In the genomic region with DNA sequence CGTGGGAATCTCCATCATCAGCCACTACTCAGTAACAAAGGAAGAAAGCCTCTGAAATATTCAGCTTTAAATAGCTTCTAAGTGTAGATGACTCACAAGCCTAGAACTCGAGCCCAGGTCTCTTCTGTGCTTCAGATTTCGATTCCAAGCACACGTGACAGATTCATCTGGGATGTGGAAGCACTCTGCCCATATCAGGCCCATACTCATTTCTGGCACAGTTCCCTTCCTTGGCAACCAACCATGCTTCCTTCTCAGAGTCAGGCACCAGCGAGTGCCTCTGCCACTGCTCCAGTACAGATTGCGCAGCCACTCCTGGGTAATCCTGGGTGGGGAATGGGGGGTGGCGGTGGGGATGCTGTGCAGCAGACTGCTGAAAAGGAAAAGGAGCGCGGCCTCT, we compare ENCODE assay signal across 9 mouse cellular contexts. TPM values are rescaled to one million over a fixed set of nuclear protein-coding genes. Genes with fewer than 3 reads are reported as not detected.
DNase-seq lines count a peak whose midpoint lies in the region; ATAC-seq and TF ChIP-seq lines count a peak whose summit lies in the region.
"Had no signal": no experiment of that assay in that cellular context is flagged by ENCODE, and none has a peak within 500 bp of the region (broad histone marks: within the 10 kb centered on the region; RNA-seq: fewer than 3 reads in every experiment).

No protein-coding gene starts in this region.

- no peaks in the 10 kb centered on the region for H3K36me3 ChIP-seq in kidney, adult 2 months (ENCODE audit: control insufficient read depth, insufficient read depth, low read length)
- H3K36me3 ChIP-seq in kidney, embryonic 15.5 days: no peaks in the 10 kb centered on the region
- no peaks in the 10 kb centered on the region for H3K36me3 ChIP-seq in lung, postnatal 0 days (ENCODE audit: insufficient read depth, low read length)
- no peaks in the 10 kb centered on the region for H3K36me3 ChIP-seq in stomach, embryonic 16.5 days (ENCODE audit: control insufficient read depth, insufficient read depth, low read length)
- H3K36me3 ChIP-seq: G1E had no signal

- no peak for ATAC-seq in kidney, embryonic 15.5 days (replicated peaks; ENCODE audit: low FRiP score)
- ATAC-seq in lung, postnatal 0 days: peak; percentile 79
- ATAC-seq in stomach, embryonic 16.5 days (ENCODE audit: insufficient read depth, low FRiP score): peak; percentile 65; the same call in 1 of the 2 replicates

- TF ChIP-seq CTCF in kidney, adult 2 months (conservative IDR thresholded peaks at IDR 0.05; ENCODE audit: insufficient read depth, insufficient read length, low read depth, low read length): no peak
- TF ChIP-seq CTCF in lung, postnatal 0 days (IDR thresholded peaks at IDR 0.05): no peak

- no peak overlapping the region for H3K4me3 ChIP-seq in kidney, adult 2 months (ENCODE audit: insufficient read depth, low read depth, low read length)
- H3K4me3 ChIP-seq in kidney, embryonic 15.5 days (replicated peaks): no peak overlapping the region
- H3K4me3 ChIP-seq in lung, postnatal 0 days (ENCODE audit: low read depth, low read length): no peak overlapping the region
- no peak overlapping the region for H3K4me3 ChIP-seq in stomach, embryonic 16.5 days (replicated peaks; ENCODE audit: low read length)

- H3K4me2 ChIP-seq in kidney, embryonic 15.5 days: no peak overlapping the region
- no peak overlapping the region for H3K4me2 ChIP-seq in lung, postnatal 0 days (replicated peaks; ENCODE audit: low read depth, low read length)
- H3K4me2 ChIP-seq in stomach, embryonic 16.5 days (ENCODE audit: low read depth, low read length): no peak overlapping the region

- no peaks in the 10 kb centered on the region for H3K27me3 ChIP-seq in kidney, adult 2 months (replicated peaks; ENCODE audit: control insufficient read depth, insufficient read depth, low read length)
- H3K27me3 ChIP-seq in kidney, embryonic 15.5 days: no peaks in the 10 kb centered on the region
- no peaks in the 10 kb centered on the region for H3K27me3 ChIP-seq in lung, postnatal 0 days (replicated peaks; ENCODE audit: insufficient read depth, low read length)
- H3K27me3 ChIP-seq in stomach, embryonic 16.5 days (ENCODE audit: control insufficient read depth, insufficient read depth, low read length): no peaks in the 10 kb centered on the region

- TF ChIP-seq EP300 in lung, postnatal 0 days (IDR thresholded peaks at IDR 0.05): peak; percentile 54; the same call in 1 of the 2 replicates

- no peak overlapping the region for H3K27ac ChIP-seq in kidney, adult 2 months (ENCODE audit: insufficient read depth, low read depth, low read length)
- H3K27ac ChIP-seq in kidney, embryonic 15.5 days: no peak overlapping the region
- no peak overlapping the region for H3K27ac ChIP-seq in lung, postnatal 0 days (ENCODE audit: low read length)
- peak overlapping the region; percentile 33 for H3K27ac ChIP-seq in stomach, embryonic 16.5 days (ENCODE audit: low read length)

- H3K9ac ChIP-seq in kidney, embryonic 15.5 days: no peak overlapping the region
- H3K9ac ChIP-seq in lung, postnatal 0 days (replicated peaks; ENCODE audit: low read depth): no peak overlapping the region
- H3K9ac ChIP-seq in stomach, embryonic 16.5 days (ENCODE audit: low read length): peak overlapping the region; percentile 11; the same call in 1 of the 2 replicates

- H3K9me3 ChIP-seq in kidney, embryonic 15.5 days (replicated peaks): no peaks in the 10 kb centered on the region
- no peaks in the 10 kb centered on the region for H3K9me3 ChIP-seq in lung, postnatal 0 days (ENCODE audit: low read length)
- no peaks in the 10 kb centered on the region for H3K9me3 ChIP-seq in stomach, embryonic 16.5 days (replicated peaks; ENCODE audit: control insufficient read depth, low read length)
- H3K9me3 ChIP-seq: G1E had no signal

- WGBS in kidney, adult 2 months: 58% methylated on average over 9 of the region's 9 CpGs
- WGBS in kidney, embryonic 15.5 days: 75% methylated on average over 9 of the region's 9 CpGs
- WGBS in lung, postnatal 0 days: 26% methylated on average over 9 of the region's 9 CpGs
- 61% methylated on average over 9 of the region's 9 CpGs for WGBS in stomach, embryonic 16.5 days

- no peaks in the 10 kb centered on the region for H3K4me1 ChIP-seq in kidney, adult 2 months (ENCODE audit: control insufficient read depth, insufficient read depth, low read length)
- H3K4me1 ChIP-seq in kidney, embryonic 15.5 days: peaks cover 5% of the 10 kb centered on the region
- peaks cover 2% of the 10 kb centered on the region; the same call in 1 of the 2 replicates for H3K4me1 ChIP-seq in lung, postnatal 0 days (ENCODE audit: insufficient read depth, low read depth, low read length)
- peaks cover 6% of the 10 kb centered on the region for H3K4me1 ChIP-seq in stomach, embryonic 16.5 days (ENCODE audit: control insufficient read depth, insufficient read depth, low read length)

- TF ChIP-seq POLR2A in kidney, adult 2 months (IDR thresholded peaks at IDR 0.05; ENCODE audit: low read depth, low read length): no peak

- DNase-seq in kidney, adult 2 months: peak; percentile 47
- DNase-seq in cerebellum, adult 9-11 months: peak; percentile 20
- peak; percentile 98 for DNase-seq in heart, adult 11 months
- peak; percentile 39 to 59 for DNase-seq in kidney, postnatal 4 days
- peak; percentile 80 for DNase-seq in lung, postnatal 0 days (ENCODE audit: low spot score)
- DNase-seq in spleen, adult 18-20 months: no peak

RNA-seq across cellular contexts. Expression of gene Gsap, which starts 46.5 kb away (rescaled TPM):
- polyA plus RNA-seq in kidney, adult 2 months (2012; rRNA removed): 3.3 and 3.7 TPM in 2 replicates
- 1.6 and 2.0 TPM in 2 replicates for polyA plus RNA-seq in kidney, embryonic 15.5 days (2015; fragmentation: Nextera tagmentation; extraction: Ambion mirVana)
- polyA plus RNA-seq in lung, postnatal 0 days (2015; fragmentation: Nextera tagmentation; extraction: Ambion mirVana): 44.6 and 44.9 TPM in 2 replicates
- polyA plus RNA-seq in stomach, embryonic 16.5 days (2015; fragmentation: Nextera tagmentation; extraction: Ambion mirVana): 2.6 and 2.9 TPM in 2 replicates
- polyA plus RNA-seq: G1E had no signal

Comparison
In these comparisons a context has a peak if more than half of its experiments do, and no peak if none do; other contexts are left out.
1. DNase-seq: peak in kidney, adult 2 months (single experiment), cerebellum, adult 9-11 months (single experiment), heart, adult 11 months (single experiment), kidney, postnatal 4 days (2 of 2) and lung, postnatal 0 days (single experiment); none in spleen, adult 18-20 months (0 of 2).